ENCODE assay signal across 7 mouse cellular contexts in genomic region chr5:24623041-24623985, GRCm38 (mm10). TPM values are rescaled to one million over a fixed set of nuclear protein-coding genes. Genes with fewer than 3 reads are reported as not detected.
DNase-seq lines count a peak whose midpoint lies in the region; ATAC-seq and TF ChIP-seq lines count a peak whose summit lies in the region.

No protein-coding gene starts in this region.

- H3K4me3 ChIP-seq in lung, embryonic 14.5 days (ENCODE audit: low read depth, low read length): peak overlapping the region; percentile 46; the same call in 1 of the 2 replicates
- peak overlapping the region; percentile 67 for H3K4me3 ChIP-seq in embryonic facial prominence, embryonic 10.5 days
- peak overlapping the region; percentile 72 for H3K4me3 ChIP-seq in hindbrain, embryonic 16.5 days (ENCODE audit: low read length)
- peak overlapping the region; percentile 76 for H3K4me3 ChIP-seq in olfactory bulb, adult 2 months (ENCODE audit: insufficient read depth, low read depth, low read length)

- H3K9ac ChIP-seq in lung, embryonic 14.5 days: no peak overlapping the region
- peak overlapping the region; percentile 87 for H3K9ac ChIP-seq in hindbrain, embryonic 16.5 days (ENCODE audit: low read depth, low read length)

- H3K4me2 ChIP-seq in lung, embryonic 14.5 days: peak overlapping the region; percentile 67
- H3K4me2 ChIP-seq in hindbrain, embryonic 16.5 days (ENCODE audit: low read length): peak overlapping the region; percentile 68

- no peak for TF ChIP-seq POLR2A in olfactory bulb, adult 2 months (IDR thresholded peaks at IDR 0.05; ENCODE audit: insufficient read depth, low read depth, low read length)

- WGBS in lung, embryonic 14.5 days: 35% methylated on average over 8 of the region's 8 CpGs
- 46% methylated on average over 8 of the region's 8 CpGs for WGBS in embryonic facial prominence, embryonic 10.5 days
- 36% methylated on average over 8 of the region's 8 CpGs for WGBS in hindbrain, embryonic 16.5 days
- WGBS in olfactory bulb, adult 2 months: 46% methylated on average over 8 of the region's 8 CpGs

- peaks cover 18% of the 10 kb centered on the region for H3K27me3 ChIP-seq in lung, embryonic 14.5 days (ENCODE audit: insufficient read depth, low read length)
- H3K27me3 ChIP-seq in embryonic facial prominence, embryonic 10.5 days (replicated peaks; ENCODE audit: low read depth, poor library complexity, severe bottlenecking): peaks cover 60% of the 10 kb centered on the region
- H3K27me3 ChIP-seq in hindbrain, embryonic 16.5 days (replicated peaks; ENCODE audit: control insufficient read depth, insufficient read depth, low read length): no peaks in the 10 kb centered on the region; the same call in 1 of the 2 replicates

- TF ChIP-seq CTCF in lung, embryonic 14.5 days (IDR thresholded peaks at IDR 0.05; ENCODE audit: low read depth): no peak
- TF ChIP-seq CTCF in olfactory bulb, adult 2 months (IDR thresholded peaks at IDR 0.05; ENCODE audit: insufficient read depth, low read depth, low read length): no peak

- no peaks in the 10 kb centered on the region for H3K36me3 ChIP-seq in lung, embryonic 14.5 days (ENCODE audit: insufficient read depth)
- no peaks in the 10 kb centered on the region for H3K36me3 ChIP-seq in embryonic facial prominence, embryonic 10.5 days (replicated peaks)
- no peaks in the 10 kb centered on the region for H3K36me3 ChIP-seq in hindbrain, embryonic 16.5 days (ENCODE audit: control insufficient read depth, insufficient read depth, low read length)

- no peak overlapping the region for H3K27ac ChIP-seq in lung, embryonic 14.5 days (ENCODE audit: low read depth)
- peak overlapping the region; percentile 77; the same call in 1 of the 2 replicates for H3K27ac ChIP-seq in embryonic facial prominence, embryonic 10.5 days (replicated peaks)
- H3K27ac ChIP-seq in hindbrain, embryonic 16.5 days (ENCODE audit: low read depth, low read length): peak overlapping the region; percentile 68
- H3K27ac ChIP-seq in olfactory bulb, adult 2 months (ENCODE audit: insufficient read depth, low read depth, low read length): peak overlapping the region; percentile 38; the same call in 1 of the 2 replicates

- no peaks in the 10 kb centered on the region for H3K9me3 ChIP-seq in lung, embryonic 14.5 days (ENCODE audit: low read depth, low read length)
- H3K9me3 ChIP-seq in embryonic facial prominence, embryonic 10.5 days: no peaks in the 10 kb centered on the region
- H3K9me3 ChIP-seq in hindbrain, embryonic 16.5 days (ENCODE audit: control insufficient read depth, low read length): no peaks in the 10 kb centered on the region

- no peak for DNase-seq in lung, embryonic 14.5 days
- DNase-seq in lung, postnatal 4 days: no peak
- DNase-seq in embryonic facial prominence, embryonic 10.5 days (ENCODE audit: low spot score): no peak
- DNase-seq in thymus, postnatal 10 days (ENCODE audit: low spot score in 2 of 2): no peak
- no peak for DNase-seq in kidney, postnatal 10 days

- ATAC-seq in lung, embryonic 14.5 days (ENCODE audit: insufficient read depth): 0 out of 2 replicates have a peak, but pooled peaks have one; percentile 22
- ATAC-seq in hindbrain, embryonic 16.5 days: peak; percentile 12; the same call in 1 of the 2 replicates

- no peaks in the 10 kb centered on the region for H3K4me1 ChIP-seq in lung, embryonic 14.5 days (ENCODE audit: insufficient read depth)
- peaks cover 21% of the 10 kb centered on the region for H3K4me1 ChIP-seq in embryonic facial prominence, embryonic 10.5 days
- H3K4me1 ChIP-seq in hindbrain, embryonic 16.5 days (ENCODE audit: control insufficient read depth, insufficient read depth, low read depth, low read length): peaks cover 30% of the 10 kb centered on the region
- H3K4me1 ChIP-seq in olfactory bulb, adult 2 months (ENCODE audit: control insufficient read depth, insufficient read depth, low read length): peaks cover 41% of the 10 kb centered on the region

RNA-seq across cellular contexts. Expression of gene Smarcd3, which starts 0.9 kb away (rescaled TPM):
- 37.2 and 39.1 TPM in 2 replicates for polyA plus RNA-seq in lung, embryonic 14.5 days (2014; fragmentation: Nextera tagmentation; extraction: Ambion mirVana)
- polyA plus RNA-seq in embryonic facial prominence, embryonic 10.5 days (2016; fragmentation: Nextera tagmentation; extraction: Ambion mirVana): 22.2 and 24.8 TPM in 2 replicates
- polyA plus RNA-seq in hindbrain, embryonic 16.5 days (2015; fragmentation: Nextera tagmentation; extraction: Ambion mirVana): 128 and 133 TPM in 2 replicates
- not detected in 2 replicates for polyA plus RNA-seq in olfactory bulb, adult 2 months (2012; ENCODE audit: insufficient read depth, insufficient read length, low replicate concordance, missing spikeins)

RNA-seq across cellular contexts. Expression of gene Chpf2, which starts 36.8 kb away (rescaled TPM):
- polyA plus RNA-seq in lung, embryonic 14.5 days (2014; fragmentation: Nextera tagmentation; extraction: Ambion mirVana): 12.2 and 14.2 TPM in 2 replicates
- polyA plus RNA-seq in embryonic facial prominence, embryonic 10.5 days (2016; fragmentation: Nextera tagmentation; extraction: Ambion mirVana): 14.8 and 19.6 TPM in 2 replicates
- polyA plus RNA-seq in hindbrain, embryonic 16.5 days (2015; fragmentation: Nextera tagmentation; extraction: Ambion mirVana): 20.6 and 21.9 TPM in 2 replicates
- not detected in 2 replicates for polyA plus RNA-seq in olfactory bulb, adult 2 months (2012; ENCODE audit: insufficient read depth, insufficient read length, low replicate concordance, missing spikeins)

RNA-seq across cellular contexts. Expression of gene Abcf2, which starts 46.0 kb away (rescaled TPM):
- 119 and 120 TPM in 2 replicates for polyA plus RNA-seq in lung, embryonic 14.5 days (2014; fragmentation: Nextera tagmentation; extraction: Ambion mirVana)
- polyA plus RNA-seq in embryonic facial prominence, embryonic 10.5 days (2016; fragmentation: Nextera tagmentation; extraction: Ambion mirVana): 181 and 183 TPM in 2 replicates
- 80.9 and 84.8 TPM in 2 replicates for polyA plus RNA-seq in hindbrain, embryonic 16.5 days (2015; fragmentation: Nextera tagmentation; extraction: Ambion mirVana)
- polyA plus RNA-seq in olfactory bulb, adult 2 months (2012; ENCODE audit: insufficient read depth, insufficient read length, low replicate concordance, missing spikeins): not detected in 2 replicates

Comparison
In these comparisons a context has a peak if more than half of its experiments do, and no peak if none do; other contexts are left out.
1. RNA of gene Chpf2, which starts 36.8 kb away (polyA plus RNA-seq): 20.6 to 21.9 TPM in hindbrain, embryonic 16.5 days, 14.8 to 19.6 TPM in embryonic facial prominence, embryonic 10.5 days and 12.2 to 14.2 TPM in lung, embryonic 14.5 days; not detected in olfactory bulb, adult 2 months; every median in the first group is over 10 times any median in the second.
2. Peak in every context shown above with its lines, with median percentiles within 50 percentile points of each other: H3K4me3 ChIP-seq.